Mouse (Mus musculus): Measurements from ENCODE around the gene Tmem80. TPM values are rescaled to one million over a fixed set of nuclear protein-coding genes. Genes with fewer than 3 reads are reported as not detected.

Tmem80 gene
- polyA plus RNA-seq, 1 experiment from 2014 or later: 35.1 TPM

- H3K27me3 ChIP-seq (replicated peaks): no peaks in the 10 kb centered on the region
- no peaks in the 10 kb centered on the region for H3K9me3 ChIP-seq
- no peak overlapping the region for H3K27ac ChIP-seq
- H3K4me1 ChIP-seq (replicated peaks): peaks cover 22% of the 10 kb centered on the region
- no peak overlapping the region for H3K4me2 ChIP-seq (replicated peaks)
- ATAC-seq: no peak
- no peak overlapping the region for H3K9ac ChIP-seq
- H3K36me3 ChIP-seq: peaks cover 10% of the 10 kb centered on the region; the same call in 1 of the 2 replicates
- H3K4me3 ChIP-seq (replicated peaks): no peak overlapping the region
These were observed 3.2 kb downstream of the Tmem80 start for GRCm38 (mm10) chr7:141330706-141331105.

DNA sequence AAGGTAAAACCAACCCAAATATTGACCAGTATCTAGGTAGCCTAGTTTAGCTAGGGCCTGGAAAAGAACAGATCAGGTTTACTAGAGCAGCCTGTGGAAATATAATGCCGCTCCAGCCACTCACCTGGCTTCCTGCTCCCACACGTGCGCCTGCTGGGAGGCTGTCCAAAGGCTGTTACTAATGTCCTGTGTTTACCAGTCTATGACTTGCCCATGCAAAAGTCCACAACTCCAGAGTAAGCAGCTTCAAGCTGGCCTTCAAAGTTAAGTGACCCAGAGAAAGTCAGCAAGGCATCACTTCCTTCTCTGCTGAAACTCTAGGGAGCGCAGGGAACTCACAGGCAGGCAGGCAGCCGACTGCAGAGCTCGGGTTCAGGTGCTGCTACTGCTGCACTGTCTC, 4.5 kb downstream of the Tmem80 start:
- ATAC-seq: no peak

GRCm38 (mm10) chr7:141335044-141335579, 7.6 kb downstream of the Tmem80 start:
- peaks cover 10% of the 10 kb centered on the region; the same call in 1 of the 2 replicates for H3K36me3 ChIP-seq
- H3K27ac ChIP-seq: no peak overlapping the region
- H3K27me3 ChIP-seq (replicated peaks): no peaks in the 10 kb centered on the region
- 67% methylated on average over 2 of the region's 2 CpGs for WGBS
- H3K9me3 ChIP-seq: no peaks in the 10 kb centered on the region
- no peak overlapping the region for H3K4me2 ChIP-seq (replicated peaks)
- no peak overlapping the region for H3K4me3 ChIP-seq (replicated peaks)
- H3K4me1 ChIP-seq (replicated peaks): peaks cover 13% of the 10 kb centered on the region; the same call in 1 of the 2 replicates
- no peak for ATAC-seq
- H3K9ac ChIP-seq: no peak overlapping the region

More for the DNA sequence above, 4.5 kb downstream of the Tmem80 start:
- peaks cover 10% of the 10 kb centered on the region; the same call in 1 of the 2 replicates for H3K36me3 ChIP-seq
- no peak overlapping the region for H3K4me3 ChIP-seq (replicated peaks)
- no peaks in the 10 kb centered on the region for H3K27me3 ChIP-seq (replicated peaks)
- peaks cover 11% of the 10 kb centered on the region for H3K4me1 ChIP-seq (replicated peaks)
- no peak overlapping the region for H3K4me2 ChIP-seq (replicated peaks)
- WGBS: 80% methylated on average over 6 of the region's 6 CpGs
- no peaks in the 10 kb centered on the region for H3K9me3 ChIP-seq
- no peak overlapping the region for H3K27ac ChIP-seq
- H3K9ac ChIP-seq: no peak overlapping the region

DNA sequence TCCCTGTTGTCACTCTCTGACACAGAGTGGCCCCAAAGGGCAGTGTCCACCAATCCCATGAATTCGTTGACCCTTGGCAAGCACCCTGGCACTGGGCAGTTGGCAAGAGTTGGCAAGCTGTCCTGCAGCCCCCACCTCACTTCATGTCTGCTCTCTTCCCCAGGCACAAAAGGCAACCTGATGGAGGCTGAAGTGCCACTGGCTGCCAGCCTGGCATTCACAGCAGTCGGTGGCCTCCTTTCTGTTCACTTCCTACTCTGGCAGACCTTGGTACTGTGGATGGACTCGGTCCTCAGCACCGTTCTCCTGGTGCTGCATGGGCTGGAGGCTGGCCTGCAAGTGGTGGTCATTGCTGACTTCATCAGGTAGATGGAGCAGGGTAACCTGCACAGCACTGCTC, 8.1 kb downstream of the Tmem80 start:
- no peak overlapping the region for H3K4me2 ChIP-seq (replicated peaks)
- no peak overlapping the region for H3K4me3 ChIP-seq (replicated peaks)
- no peaks in the 10 kb centered on the region for H3K27me3 ChIP-seq (replicated peaks)
- no peak overlapping the region for H3K9ac ChIP-seq
- WGBS: 86% methylated on average over 4 of the region's 4 CpGs
- peaks cover 10% of the 10 kb centered on the region; the same call in 1 of the 2 replicates for H3K36me3 ChIP-seq
- H3K9me3 ChIP-seq: no peaks in the 10 kb centered on the region
- H3K27ac ChIP-seq: no peak overlapping the region
- peaks cover 13% of the 10 kb centered on the region; the same call in 1 of the 2 replicates for H3K4me1 ChIP-seq (replicated peaks)
- ATAC-seq: no peak

- H3K36me3 ChIP-seq: peaks cover 10% of the 10 kb centered on the region; the same call in 1 of the 2 replicates
- H3K27ac ChIP-seq: no peak overlapping the region
These were observed 8.8 kb downstream of the Tmem80 start for GRCm38 (mm10) chr7:141336296-141336695.

GRCm38 (mm10) chr7:141337716-141338416, 10.3 kb downstream of the Tmem80 start:
- peak overlapping the region; percentile 55 for H3K4me2 ChIP-seq (replicated peaks)
- WGBS: 62% methylated on average over 3 of the region's 3 CpGs
- H3K4me3 ChIP-seq (replicated peaks): no peak overlapping the region; the same call in 1 of the 2 replicates
- peak overlapping the region; percentile 93 for H3K27ac ChIP-seq
- peaks cover 8% of the 10 kb centered on the region; the same call in 1 of the 2 replicates for H3K36me3 ChIP-seq
- H3K4me1 ChIP-seq (replicated peaks): peaks cover 20% of the 10 kb centered on the region; the same call in 1 of the 2 replicates
- H3K9ac ChIP-seq: no peak overlapping the region
- no peaks in the 10 kb centered on the region for H3K27me3 ChIP-seq (replicated peaks)
- H3K9me3 ChIP-seq: no peaks in the 10 kb centered on the region
- ATAC-seq: no peak

More at GRCm38 (mm10) chr7:141336296-141336695, 8.8 kb downstream of the Tmem80 start:
- Histone ChIP-seq H3K4me2 (replicated peaks) (no peak overlapping the region), H3K9me3 (no peaks in the 10 kb centered on the region), H3K4me3 (replicated peaks) (no peak overlapping the region), H3K9ac (no peak overlapping the region), H3K27me3 (replicated peaks) (no peaks in the 10 kb centered on the region), H3K4me1 (replicated peaks) (peaks cover 16% of the 10 kb centered on the region; the same call in 1 of the 2 replicates)
- ATAC-seq: no peak
- 77% methylated on average over 3 of the region's 3 CpGs for WGBS

- Histone ChIP-seq H3K27me3 (replicated peaks) (no peaks in the 10 kb centered on the region), H3K4me3 (replicated peaks) (peak within 1 kb of the TSS; percentile 36), H3K36me3 (peaks cover 4% of the 10 kb centered on the region; the same call in 1 of the 2 replicates), H3K4me2 (replicated peaks) (peak within 1 kb of the TSS; percentile 55), H3K9ac (peak within 1 kb of the TSS; percentile 55), H3K4me1 (replicated peaks) (peaks cover 27% of the 10 kb centered on the region; the same call in 1 of the 2 replicates), H3K27ac (peak within 1 kb of the TSS; percentile 93), H3K9me3 (no peaks in the 10 kb centered on the region)
- ATAC-seq: peak; percentile 88
- 5% methylated on average over 23 of the region's 23 CpGs for WGBS
These were observed 11.1 kb downstream of the Tmem80 start, which contains the start of gene Eps8l2 for GRCm38 (mm10) chr7:141338576-141339131. Gene Eps8l2 (plus strand): TSS chr7:141338880.

DNA sequence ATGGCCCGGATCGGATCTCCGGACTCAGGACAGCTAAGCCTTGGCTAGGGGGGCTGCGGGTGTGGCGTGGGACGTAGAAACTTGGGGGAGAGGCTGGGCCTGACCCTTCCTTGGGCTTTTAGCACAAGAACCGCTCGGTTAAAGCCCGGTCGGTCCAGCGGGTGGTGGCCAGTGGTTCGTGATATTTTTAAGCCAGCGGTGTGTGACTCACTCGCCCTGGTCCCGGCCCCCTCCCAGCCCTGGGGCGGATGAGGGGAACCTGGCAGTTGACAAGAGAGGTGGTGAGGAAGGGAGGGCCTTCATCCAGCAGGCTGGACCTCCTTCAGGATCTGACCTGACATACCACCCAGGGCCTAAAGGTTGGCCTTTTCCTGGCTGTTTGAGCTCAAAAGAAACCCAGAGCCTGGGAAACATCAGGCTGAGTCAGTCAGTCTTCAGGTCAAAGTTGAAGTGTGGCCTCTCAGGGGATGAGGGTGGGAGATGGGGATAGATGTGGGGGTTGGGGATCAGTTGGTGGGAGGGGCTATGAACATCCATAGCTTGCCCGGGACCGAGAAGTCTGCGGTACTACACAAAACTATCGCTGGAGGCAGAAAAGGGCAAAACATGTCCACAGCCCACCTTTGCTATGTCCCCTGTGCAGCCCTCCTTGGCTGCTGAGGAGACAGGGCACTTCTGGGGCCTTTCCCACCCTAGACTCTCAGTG, 11.8 kb downstream of the Tmem80 start:
- WGBS: 27% methylated on average over 20 of the region's 20 CpGs
- H3K4me1 ChIP-seq (replicated peaks): peaks cover 27% of the 10 kb centered on the region; the same call in 1 of the 2 replicates
- peak; percentile 3 for ATAC-seq

GRCm38 (mm10) chr7:141340023-141340422, 12.5 kb downstream of the Tmem80 start:
- WGBS: 53% methylated on average over 7 of the region's 7 CpGs
- peaks cover 27% of the 10 kb centered on the region; the same call in 1 of the 2 replicates for H3K4me1 ChIP-seq (replicated peaks)
- peak; percentile 50 for ATAC-seq

More for the DNA sequence above, 11.8 kb downstream of the Tmem80 start:
- H3K4me2 ChIP-seq (replicated peaks): peak overlapping the region; percentile 55
- no peaks in the 10 kb centered on the region for H3K9me3 ChIP-seq
- H3K27ac ChIP-seq: peak overlapping the region; percentile 93
- peaks cover 3% of the 10 kb centered on the region; the same call in 1 of the 2 replicates for H3K36me3 ChIP-seq
- peak overlapping the region; percentile 55 for H3K9ac ChIP-seq
- H3K4me3 ChIP-seq (replicated peaks): peak overlapping the region; percentile 36
- no peaks in the 10 kb centered on the region for H3K27me3 ChIP-seq (replicated peaks)

GRCm38 (mm10) chr7:141340476-141340875, 12.9 kb downstream of the Tmem80 start:
- Histone ChIP-seq H3K4me3 (replicated peaks) (peak overlapping the region; percentile 36), H3K4me2 (replicated peaks) (peak overlapping the region; percentile 55), H3K4me1 (replicated peaks) (peaks cover 27% of the 10 kb centered on the region; the same call in 1 of the 2 replicates), H3K9me3 (no peaks in the 10 kb centered on the region), H3K36me3 (no peaks in the 10 kb centered on the region; the same call in 1 of the 2 replicates), H3K27me3 (replicated peaks) (no peaks in the 10 kb centered on the region), H3K27ac (peak overlapping the region; percentile 93), H3K9ac (peak overlapping the region; percentile 55)
- ATAC-seq: peak; percentile 20
- WGBS: 38% methylated on average over 6 of the region's 6 CpGs

More at GRCm38 (mm10) chr7:141340023-141340422, 12.5 kb downstream of the Tmem80 start:
- Histone ChIP-seq H3K36me3 (no peaks in the 10 kb centered on the region; the same call in 1 of the 2 replicates), H3K9me3 (no peaks in the 10 kb centered on the region), H3K4me2 (replicated peaks) (peak overlapping the region; percentile 55), H3K9ac (peak overlapping the region; percentile 55), H3K4me3 (replicated peaks) (peak overlapping the region; percentile 36), H3K27me3 (replicated peaks) (no peaks in the 10 kb centered on the region), H3K27ac (peak overlapping the region; percentile 93)

DNA sequence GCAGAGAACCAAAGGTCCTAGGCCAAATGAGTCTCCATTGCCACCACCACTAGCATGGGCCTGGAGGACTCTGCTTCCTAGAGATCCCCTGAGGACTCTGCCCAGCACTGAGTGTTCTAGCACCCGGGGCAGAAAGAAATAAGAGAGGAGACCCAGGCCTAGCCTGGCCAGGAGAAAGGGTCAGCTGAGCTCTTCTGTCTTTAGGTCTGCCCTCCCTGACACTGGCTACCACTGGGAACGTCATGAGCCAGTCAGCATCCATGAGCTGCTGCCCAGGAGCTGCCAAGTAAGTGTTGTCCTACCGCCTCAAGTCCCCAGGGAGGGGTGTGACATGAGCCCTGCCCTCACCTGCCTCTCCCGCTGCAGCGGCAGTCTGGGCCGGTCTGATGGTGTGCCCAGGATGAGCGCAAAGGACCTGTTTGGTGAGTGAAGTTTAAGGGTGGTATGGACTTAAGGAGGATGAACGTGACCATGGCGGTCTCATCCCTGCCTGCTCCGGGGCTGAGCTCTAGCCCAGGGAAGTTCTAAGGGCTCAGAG, 14.2 kb downstream of the Tmem80 start:
- H3K9ac ChIP-seq: peak overlapping the region; percentile 55; the same call in 1 of the 2 replicates
- ATAC-seq: no peak
- H3K9me3 ChIP-seq: no peaks in the 10 kb centered on the region
- no peaks in the 10 kb centered on the region for H3K27me3 ChIP-seq (replicated peaks)
- H3K4me1 ChIP-seq (replicated peaks): peaks cover 27% of the 10 kb centered on the region; the same call in 1 of the 2 replicates
- H3K27ac ChIP-seq: 0 out of 2 replicates have a peak overlapping the region, but pooled peaks have one; percentile 93
- H3K4me3 ChIP-seq (replicated peaks): no peak overlapping the region
- no peaks in the 10 kb centered on the region for H3K36me3 ChIP-seq
- WGBS: 65% methylated on average over 10 of the region's 10 CpGs
- peak overlapping the region; percentile 55 for H3K4me2 ChIP-seq (replicated peaks)
